Mouse (Mus musculus) fat pad, adult 2 months (tissue): ENCODE data around the gene Olfr156.
"Not testable (repeated sequence)": the region's sequence is repeated elsewhere in the genome, so short reads cannot be mapped to it uniquely, and the experiment has no call there.

Source experiments
- DNase-seq: peaks from one replicate; pipeline ENCODE4 v3.0.0-alpha.2; 2011; ENCODE audit warnings: low read depth, low spot score; ENCODE audit errors: extremely low read depth

The Olfr156 gene

GRCm38 (mm10) chr4:43823845-43824337, at the start of gene Olfr156:
Olfr156 (minus strand) TSS chr4:43823895.
- DNase-seq, result no peak

- DNase-seq, result no peak
Measured at GRCm38 (mm10) chr4:43869821-43870220, 46.1 kb upstream of the Olfr156 start.

GRCm38 (mm10) chr4:43863298-43863697, 39.6 kb upstream of the Olfr156 start:
- no peak for DNase-seq

GRCm38 (mm10) chr4:43860744-43861519, 37.2 kb upstream of the Olfr156 start:
- no peak for DNase-seq

- no peak for DNase-seq
Measured at GRCm38 (mm10) chr4:43859886-43860285, 36.2 kb upstream of the Olfr156 start.

- no peak for DNase-seq
Measured at GRCm38 (mm10) chr4:43854101-43854500, 30.4 kb upstream of the Olfr156 start.

- DNase-seq, result no peak
Measured at GRCm38 (mm10) chr4:43851265-43851664, 27.6 kb upstream of the Olfr156 start, which contains the start of gene Olfr155. Olfr155 (plus strand) TSS chr4:43851565.

- DNase-seq, result no peak
Measured at GRCm38 (mm10) chr4:43840101-43840500, 16.4 kb upstream of the Olfr156 start, which contains the start of gene Olfr157. Olfr157 (minus strand) TSS chr4:43840201.

- DNase-seq, result no peak
Measured at GRCm38 (mm10) chr4:43838326-43838725, 14.6 kb upstream of the Olfr156 start.

- DNase-seq, result no peak
Measured at GRCm38 (mm10) chr4:43834749-43835148, 11.1 kb upstream of the Olfr156 start.

- no peak for DNase-seq
Measured at GRCm38 (mm10) chr4:43833752-43834151, 10.1 kb upstream of the Olfr156 start.

- no peak for DNase-seq
Measured at GRCm38 (mm10) chr4:43832031-43832430, 8.3 kb upstream of the Olfr156 start.

GRCm38 (mm10) chr4:43828806-43829205, 5.1 kb upstream of the Olfr156 start:
- DNase-seq, result no peak

GRCm38 (mm10) chr4:43822896-43823550, 672 bp downstream of the Olfr156 start:
- DNase-seq, result no peak

GRCm38 (mm10) chr4:43798936-43799335, 24.8 kb downstream of the Olfr156 start:
- DNase-seq, result peak; percentile 99

- not testable (repeated sequence) for DNase-seq
Measured at GRCm38 (mm10) chr4:43795844-43796243, 27.9 kb downstream of the Olfr156 start.

- no peak for DNase-seq
Measured at GRCm38 (mm10) chr4:43795296-43795695, 28.4 kb downstream of the Olfr156 start.

- DNase-seq, result no peak
Measured at GRCm38 (mm10) chr4:43772304-43772703, 51.4 kb downstream of the Olfr156 start.

- DNase-seq, result no peak
Measured at GRCm38 (mm10) chr4:43771626-43772025, 52.1 kb downstream of the Olfr156 start.

GRCm38 (mm10) chr4:43770909-43771308, 52.8 kb downstream of the Olfr156 start, which contains the start of gene Olfr159:
Olfr159 (minus strand) TSS chr4:43771009.
- DNase-seq, result no peak
